Mouse (Mus musculus) midbrain, embryonic 14.5 days (tissue): ENCODE data around the gene Myh11. TPM values are rescaled to one million over a fixed set of nuclear protein-coding genes. Genes with fewer than 3 reads are reported as not detected.

ENCODE experiments used
- ATAC-seq: fragments of 200-750 bp; cut with Nextera tagmentation; 2 replicates; pipeline ENCODE4 v1.8.0; 2017; ENCODE audit warnings: moderate number of reproducible peaks, moderate library complexity; ENCODE audit not compliant: low FRiP score, low TSS enrichment
- DNase-seq: peaks from one replicate; pipeline ENCODE4 v3.0.0-alpha.2; 2015
- H3K27ac ChIP-seq: fragments of 300-500 bp; sonication (generic); replicated peaks from 2 replicates; pipeline ENCODE4 v1.5.1; 2014; ENCODE audit warnings: mild to moderate bottlenecking, low read depth, low read length, moderate library complexity
- H3K27me3 ChIP-seq: fragments of 300-500 bp; sonication (generic); 2 replicates; pipeline ENCODE4 v1.6.1; 2014; ENCODE audit warnings: low read length, control low read depth, mixed read lengths; ENCODE audit not compliant: control insufficient read depth, insufficient read depth
- H3K36me3 ChIP-seq: fragments of 300-500 bp; sonication (generic); 2 replicates; pipeline ENCODE4 v1.6.1; 2014; ENCODE audit warnings: low read length, control low read depth; ENCODE audit not compliant: control insufficient read depth, insufficient read depth
- H3K4me1 ChIP-seq: fragments of 300-500 bp; sonication (generic); 2 replicates; pipeline ENCODE4 v1.6.1; 2014; ENCODE audit warnings: mild to moderate bottlenecking, antibody characterized with exemption, low read length, control low read depth; ENCODE audit not compliant: control insufficient read depth, insufficient read depth
- H3K4me2 ChIP-seq: fragments of 300-500 bp; sonication (generic); 2 replicates; pipeline ENCODE4 v1.6.1; 2014; ENCODE audit warnings: mild to moderate bottlenecking, low read length, moderate library complexity
- H3K4me3 ChIP-seq: fragments of 300-500 bp; sonication (generic); replicated peaks from 2 replicates; pipeline ENCODE4 v1.5.1; 2014; ENCODE audit warnings: low read depth, low read length
- H3K9ac ChIP-seq: fragments of 300-500 bp; sonication (generic); replicated peaks from 2 replicates; pipeline ENCODE4 v1.6.1; 2014; ENCODE audit warnings: mild to moderate bottlenecking, low read length, moderate library complexity
- H3K9me3 ChIP-seq: fragments of 300-500 bp; sonication (generic); 2 replicates; pipeline ENCODE4 v1.6.1; 2016; ENCODE audit warnings: low read length, control low read depth, mixed read lengths; ENCODE audit not compliant: control insufficient read depth
- microRNA counts: library from miRNA; unstranded; fragments of <30 nt; microRNA quantifications from one replicate; lab custom pipeline; 2016
- microRNA-seq: library from miRNA; unstranded; fragments of <30 nt; microRNA quantifications from one replicate; pipeline ENCODE4, GENCODE M21; 2016
- polyA plus RNA-seq: library from polyadenylated mRNA; unstranded; fragments of >200 nt; fragmentation: Nextera tagmentation; extraction: Ambion mirVana; gene quantifications from 2 replicates; pipeline ENCODE4 v1.2.1, GENCODE M21; 2014

Gene Myh11
- polyA plus RNA-seq, 1 experiment from 2014 or later = 0.50 TPM

DNA sequence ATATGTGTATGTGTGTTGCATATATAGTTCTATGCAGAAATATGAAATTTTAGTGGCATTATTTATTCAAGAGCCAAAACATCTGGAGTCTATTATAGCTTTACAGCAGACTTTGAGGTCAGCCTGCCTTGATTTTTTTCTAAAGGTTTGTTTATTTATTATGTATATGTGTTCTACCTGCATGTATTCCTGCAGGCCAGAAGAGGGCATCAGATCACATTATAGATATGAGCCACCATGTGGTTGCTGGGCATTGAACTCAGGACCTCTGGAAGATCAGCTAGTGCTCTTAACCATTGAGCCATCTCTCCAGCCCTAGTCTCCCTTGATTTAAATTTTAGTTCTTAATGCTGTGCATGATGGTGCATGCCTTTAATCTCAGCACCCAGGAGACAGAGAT is 143.5 kb downstream of the Myh11 start:
- H3K27ac ChIP-seq = no peak overlapping the region
- no peak overlapping the region for H3K4me3 ChIP-seq
- no peaks in the 10 kb centered on the region for H3K4me1 ChIP-seq
- H3K9me3 ChIP-seq = no peaks in the 10 kb centered on the region
- peaks cover 79% of the 10 kb centered on the region for H3K36me3 ChIP-seq
- H3K4me2 ChIP-seq = no peak overlapping the region
- DNase-seq (no peak), ATAC-seq (no peak)
- H3K27me3 ChIP-seq = no peaks in the 10 kb centered on the region
- H3K9ac ChIP-seq = no peak overlapping the region

MicroRNAs encoded within 50 kb of the gene (microRNA counts, 519-probe panel; counts per million panel counts)
- microRNA mmu-miR-484 (lab: Ali Mortazavi, UCI) = 5,526 counts per million, percentile 62 among the panel's probes with 10 or more counts

Small RNAs within 50 kb of the gene (microRNA-seq; reads per million reads assigned to microRNA genes)
- gene Mir484 = 2,963 reads per million, percentile 87 among the genes with 10 or more reads in this experiment

Other genes starting within 250 kb of the Myh11 start
- gene Nde1, start 128.1 kb downstream of the Myh11 start, polyA plus RNA-seq = 19.4 and 39.0 TPM in 2 replicates
- gene Marf1, start 128.0 kb downstream of the Myh11 start, polyA plus RNA-seq = 18.6 and 28.5 TPM in 2 replicates
- 210 and 229 TPM in 2 replicates for gene Fopnl, start 26.0 kb upstream of the Myh11 start, polyA plus RNA-seq
- gene Abcc1, start 70.2 kb upstream of the Myh11 start, polyA plus RNA-seq = 6.2 and 9.6 TPM in 2 replicates